Mouse (Mus musculus): ENCODE measurements at regions not wholly inside any gene's neighbourhood (a gene's known extent, or its start where the extent isn't known, plus 50 kb on each side); places are given as distances from the start of the nearest gene placed in this dataset.

DNA sequence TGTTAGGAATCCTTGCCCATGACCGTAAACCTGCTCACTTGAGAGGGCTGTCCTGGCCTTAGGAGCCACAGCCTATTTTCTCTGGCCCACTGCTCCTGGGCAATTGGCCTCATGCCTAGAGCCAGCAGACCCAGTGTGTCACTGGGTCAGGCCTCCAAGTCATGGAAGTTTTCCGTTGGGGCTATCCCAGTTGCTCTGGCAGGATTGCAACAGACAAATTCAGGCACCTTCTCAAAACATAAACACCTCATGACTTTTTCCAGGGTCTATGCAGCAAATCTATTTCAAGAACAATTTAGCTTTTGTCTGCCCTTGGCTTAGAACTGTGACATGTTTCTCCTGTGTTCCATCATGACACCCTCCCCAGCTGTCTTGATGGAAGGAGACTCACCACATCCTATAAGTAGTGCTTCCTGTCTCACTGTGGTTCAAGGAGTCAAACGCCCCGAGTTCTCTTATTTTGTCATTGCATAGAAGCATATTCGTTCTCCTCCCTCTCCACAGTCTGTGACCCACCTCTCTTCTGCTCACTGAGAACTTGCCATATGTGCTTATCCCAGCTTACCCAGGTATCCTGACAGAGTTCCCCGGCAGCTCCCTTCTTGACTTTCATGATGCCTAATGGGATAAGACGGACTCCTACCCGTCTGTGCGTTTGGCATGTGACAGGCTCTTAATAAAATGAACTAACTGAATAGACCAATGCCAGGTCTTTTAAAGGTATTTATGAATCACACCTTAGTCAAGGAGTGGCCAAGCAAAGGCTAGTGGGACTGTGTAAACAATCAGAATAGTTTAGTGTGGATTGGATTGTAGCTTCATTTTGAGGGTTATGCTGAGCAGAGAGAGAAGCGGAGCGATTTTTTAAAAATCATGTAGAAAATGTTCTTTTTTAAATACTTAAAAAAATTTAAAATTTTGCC lies 108.2 kb upstream of the Serp2 start:
- DNase-seq = peak; percentile 49 to 62

- DNase-seq = no peak
Observed at GRCm38 (mm10) chr14:76663816-76664215, 107.1 kb upstream of the Serp2 start.

DNA sequence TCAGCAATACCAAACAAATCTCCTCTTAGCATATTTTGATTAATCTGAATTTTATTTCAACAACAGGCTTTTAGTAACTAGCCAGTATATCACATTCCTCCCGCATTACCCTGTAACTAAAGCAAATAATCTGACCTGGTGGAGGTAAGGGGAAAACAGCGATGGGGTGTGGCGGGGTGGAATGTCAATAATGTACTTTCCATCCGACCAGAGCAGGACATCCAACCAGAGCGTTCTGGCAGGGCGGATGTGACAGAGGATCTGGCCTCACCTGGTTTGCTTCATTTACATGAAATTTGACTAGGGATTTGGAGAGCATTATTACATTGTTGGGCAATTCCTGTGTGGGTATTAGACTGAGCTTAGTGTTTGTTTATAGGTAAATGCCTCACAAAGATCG lies 106.2 kb upstream of the Serp2 start:
- no peak for DNase-seq

DNA sequence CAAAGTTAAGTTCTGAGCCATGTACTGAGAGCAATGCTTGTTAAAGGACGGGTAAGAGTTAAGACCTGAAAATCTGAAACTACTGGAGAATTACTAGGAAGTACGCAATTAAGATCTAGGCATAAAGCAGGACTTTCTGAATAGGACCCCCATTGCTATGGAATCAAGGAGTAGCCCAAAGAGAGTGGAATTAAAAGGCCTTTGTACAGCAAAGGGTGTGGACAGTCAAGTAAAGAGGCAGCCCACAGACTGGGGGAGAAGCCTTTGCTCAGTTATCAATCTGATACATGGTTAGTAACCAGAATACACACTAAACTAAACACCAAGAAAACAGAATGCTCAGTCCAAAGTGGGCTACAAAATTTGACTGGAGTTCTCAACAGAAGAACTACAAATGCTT lies 104.2 kb upstream of the Serp2 start:
- no peak for DNase-seq

GRCm38 (mm10) chr14:76658952-76659502 lies 102.3 kb upstream of the Serp2 start:
- peak; percentile 22 to 42 for DNase-seq

DNA sequence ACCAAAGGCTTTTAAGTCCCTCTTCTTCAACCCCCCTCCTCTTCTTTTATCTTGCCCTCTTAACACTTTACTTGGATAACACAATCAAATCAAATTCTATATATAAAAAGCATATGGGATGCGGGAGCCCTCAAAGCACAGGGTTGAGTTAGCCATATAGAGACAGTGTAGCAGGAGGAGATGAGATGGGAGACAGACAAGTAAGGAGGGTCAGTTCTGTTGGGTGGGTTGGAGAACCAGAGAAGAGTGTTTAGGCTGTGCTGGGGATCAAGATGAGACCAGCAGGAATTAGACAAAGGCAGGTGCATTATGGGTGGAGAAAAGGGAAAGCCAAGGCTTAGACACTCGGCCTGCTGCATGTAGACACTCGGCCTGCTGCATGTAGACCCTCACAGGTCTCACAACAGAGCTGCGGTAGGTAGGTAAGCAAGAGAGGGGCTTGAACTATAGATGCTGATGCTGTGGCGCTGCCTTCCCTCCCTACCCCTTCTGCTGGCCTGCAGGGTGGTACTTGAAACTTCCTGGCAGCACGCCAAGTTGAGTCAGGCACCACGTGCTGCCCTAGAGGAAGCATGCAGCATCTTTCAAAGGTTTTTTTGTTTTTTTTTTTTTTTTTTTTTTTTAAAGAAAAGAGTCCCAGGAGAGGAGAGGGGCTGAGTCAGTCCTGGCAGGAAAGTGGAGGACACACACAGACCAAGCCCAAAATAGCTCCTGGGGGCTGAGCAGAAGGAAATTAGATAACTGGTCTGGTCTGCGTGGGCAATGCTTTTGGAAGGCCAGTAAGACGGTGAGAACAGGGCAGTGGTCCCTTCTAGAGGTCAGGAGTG lies 101.3 kb upstream of the Serp2 start:
- DNase-seq = peak; percentile 85 to 87

- DNase-seq = peak; percentile 63 to 67
Observed at GRCm38 (mm10) chr14:76657375-76657774, 100.7 kb upstream of the Serp2 start.

DNA sequence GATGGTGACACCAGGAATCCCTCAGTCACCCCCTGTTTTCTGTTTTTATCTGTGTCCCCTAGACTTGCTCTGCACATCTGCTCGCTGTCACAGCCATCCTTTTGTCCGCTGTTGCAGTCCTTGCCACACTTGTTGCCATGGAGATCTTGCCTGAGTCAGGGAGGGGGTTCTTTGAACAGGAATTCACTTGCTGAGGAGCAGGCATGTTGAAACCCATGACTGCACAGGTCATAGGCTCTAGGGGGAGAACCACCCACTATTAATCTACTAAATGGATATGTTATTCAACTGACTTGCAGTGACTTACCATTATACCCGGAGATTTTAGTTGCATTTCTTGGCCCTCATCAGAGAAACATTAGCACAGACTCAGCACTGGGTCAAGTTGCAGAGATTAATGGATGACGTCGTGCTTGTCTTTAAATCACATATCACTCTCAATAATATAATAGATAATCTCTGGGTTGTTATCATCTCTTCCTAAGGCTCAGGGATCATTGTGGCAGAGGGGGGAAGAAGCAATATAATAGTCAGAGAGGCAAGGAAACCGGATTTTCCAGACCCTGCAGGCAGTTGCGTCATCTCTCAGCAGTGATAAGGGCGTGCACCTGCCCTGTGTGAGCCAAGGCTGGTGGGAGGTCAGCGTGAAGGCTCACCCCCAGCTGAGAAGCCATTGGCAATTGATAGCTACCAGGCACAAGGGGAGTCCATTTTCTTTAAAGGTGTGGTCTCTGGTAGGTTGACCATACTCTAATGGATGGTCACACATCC lies 95.9 kb upstream of the Serp2 start:
- no peak for DNase-seq

DNA sequence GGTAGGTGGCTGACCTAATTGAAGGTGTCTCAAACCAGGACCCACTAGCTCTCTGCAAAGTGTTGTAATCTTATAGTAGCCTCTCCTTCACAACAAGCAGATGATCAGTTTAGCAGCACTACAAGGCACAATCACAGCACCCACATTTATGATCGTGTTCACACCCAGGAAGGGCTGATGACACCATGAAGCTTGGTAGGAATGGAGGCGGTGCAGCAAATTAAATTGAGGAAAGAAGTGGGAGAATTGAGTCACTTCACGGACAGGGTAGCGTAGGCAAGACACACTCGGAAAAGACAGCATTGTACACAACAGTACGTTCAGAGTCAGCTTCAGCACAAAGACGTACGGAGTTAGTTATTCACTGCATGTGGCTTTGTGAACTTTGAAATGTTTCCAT lies 94.4 kb upstream of the Serp2 start:
- no peak for DNase-seq

DNA sequence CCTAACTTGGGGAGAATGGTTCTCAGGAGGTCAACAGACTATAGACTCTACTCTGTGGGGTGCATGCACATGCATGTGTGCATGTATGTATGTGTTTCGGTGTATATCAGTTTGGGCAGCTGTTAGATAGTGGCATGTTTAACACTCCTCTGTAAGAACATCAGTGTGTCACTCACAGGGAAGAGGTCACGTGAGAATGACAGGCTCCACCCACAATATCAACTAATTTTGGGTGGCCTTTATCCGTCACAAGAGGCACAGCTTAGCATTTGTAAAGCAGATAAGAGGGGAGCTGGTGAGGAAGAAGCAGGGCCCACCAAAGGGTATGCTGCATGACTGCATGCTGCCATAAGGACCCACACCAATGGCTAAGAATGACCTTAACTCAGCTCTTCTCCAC lies 93.2 kb upstream of the Serp2 start:
- no peak for DNase-seq

DNA sequence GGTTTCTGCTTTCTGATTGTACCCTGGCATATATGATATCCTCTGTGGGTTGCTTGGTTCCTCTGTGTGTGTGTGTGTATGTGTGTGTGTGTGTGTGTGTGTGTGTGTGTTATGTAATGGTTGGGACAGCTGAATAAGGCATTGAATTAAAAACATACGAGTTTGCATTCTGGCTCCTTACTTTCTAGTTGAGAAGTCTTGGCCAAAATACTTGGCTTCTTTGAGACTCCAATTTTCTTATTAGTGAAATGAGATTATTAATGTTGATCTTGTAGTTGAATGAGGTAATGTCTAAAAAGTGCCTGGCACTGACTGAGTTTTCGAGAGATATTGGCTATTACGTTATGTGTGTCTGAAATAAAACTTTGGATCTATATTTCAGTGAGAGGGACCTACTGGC lies 88.0 kb upstream of the Serp2 start:
- DNase-seq = no peak

- DNase-seq = no peak
Observed at GRCm38 (mm10) chr14:76641752-76642529, 85.3 kb upstream of the Serp2 start.

- no peak for DNase-seq
Observed at GRCm38 (mm10) chr14:76633170-76633569, 76.5 kb upstream of the Serp2 start.

- no peak for DNase-seq
Observed at GRCm38 (mm10) chr14:76632763-76633162, 76.1 kb upstream of the Serp2 start.

DNA sequence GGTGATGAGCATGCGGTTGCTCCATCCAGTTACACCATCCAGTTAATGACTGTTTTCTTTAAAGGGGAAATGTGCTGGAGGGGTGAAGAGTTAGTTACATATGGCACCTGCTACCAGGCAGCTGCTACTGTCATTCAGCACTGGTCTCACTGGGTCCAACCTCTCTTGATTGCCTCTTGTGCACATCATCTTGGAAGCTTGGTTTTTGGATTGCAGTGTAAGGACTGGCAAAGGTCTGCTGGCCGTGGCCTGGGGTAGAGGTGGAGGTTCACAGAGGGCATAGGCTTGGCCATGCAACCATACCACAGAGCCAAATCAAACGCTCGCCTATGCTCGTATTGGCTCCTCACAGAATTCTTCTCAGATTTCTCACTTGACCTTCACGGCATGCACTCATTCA lies 75.1 kb upstream of the Serp2 start:
- DNase-seq = no peak

- peak; percentile 52 to 54 for DNase-seq
Observed at GRCm38 (mm10) chr14:76631181-76631580, 74.5 kb upstream of the Serp2 start.

GRCm38 (mm10) chr14:76629913-76630478 lies 73.3 kb upstream of the Serp2 start:
- DNase-seq = no peak

GRCm38 (mm10) chr14:76628182-76628892 lies 71.6 kb upstream of the Serp2 start:
- DNase-seq = peak; percentile 95 to 96

DNA sequence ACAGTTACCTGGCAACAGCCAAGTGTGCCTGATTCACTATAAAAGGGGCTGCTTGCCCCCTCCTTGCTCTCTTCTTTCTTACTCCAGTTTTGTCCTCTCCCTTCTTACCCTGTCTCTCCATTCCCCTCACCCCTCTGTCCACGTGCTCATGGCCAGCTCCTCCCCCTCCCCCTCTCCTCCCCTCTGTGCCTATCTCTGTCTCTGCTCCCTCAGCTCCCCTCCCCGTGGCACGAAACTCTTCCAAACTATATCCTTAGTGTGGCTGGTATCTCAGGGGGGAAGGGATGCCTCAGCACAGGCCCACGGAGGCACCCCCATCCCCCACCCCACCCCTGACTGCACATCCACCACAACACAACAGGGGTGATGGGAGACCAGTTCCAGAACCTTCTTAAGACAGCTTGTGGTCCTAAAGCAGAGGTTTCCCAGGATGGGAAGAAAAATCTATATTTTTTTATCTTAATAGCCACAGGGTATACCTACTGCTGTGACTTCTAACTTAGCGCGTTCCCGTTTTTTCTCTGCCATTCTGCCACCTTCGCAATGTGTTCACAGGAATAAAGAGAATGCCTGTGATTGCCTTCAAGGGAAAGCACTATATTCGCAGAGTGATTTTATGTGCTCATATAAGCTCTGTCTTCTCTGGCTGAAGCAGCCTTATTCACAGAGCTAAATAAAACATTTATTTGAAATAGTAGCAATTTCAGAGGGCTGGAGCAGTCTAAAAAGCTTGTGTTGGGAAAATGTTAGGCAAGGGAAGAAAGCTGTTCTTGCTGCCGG lies 69.1 kb upstream of the Serp2 start:
- peak in 1 of 2 experiments; percentile 44 for DNase-seq
